16 mouse cellular contexts compared by ENCODE assay signal in the genomic region with DNA sequence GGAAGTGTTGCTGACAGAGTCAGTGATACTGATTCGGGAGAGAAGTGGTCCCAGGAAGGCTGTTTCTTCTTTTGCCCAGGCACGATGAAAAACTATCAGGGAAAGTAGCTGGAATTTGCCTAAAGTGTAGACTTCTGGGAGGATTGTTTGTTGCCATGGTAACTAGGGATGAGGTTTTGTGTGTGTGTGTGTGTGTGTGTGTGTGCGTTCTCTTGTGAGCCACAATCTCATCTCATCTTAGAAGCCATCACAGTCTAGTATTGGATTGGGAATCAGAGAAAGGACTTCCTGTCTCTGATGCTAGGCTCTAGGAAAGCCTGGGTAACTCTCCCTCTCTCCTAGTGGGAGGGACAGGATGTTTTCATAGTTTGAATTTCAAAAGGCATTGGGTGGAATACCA.
DNase-seq lines count a peak whose midpoint lies in the region; ATAC-seq and TF ChIP-seq lines count a peak whose summit lies in the region.
"Had no signal": no experiment of that assay in that cellular context is flagged by ENCODE, and none has a peak within 500 bp of the region (broad histone marks: within the 10 kb centered on the region; RNA-seq: fewer than 3 reads in every experiment).

No protein-coding gene starts in this region.

- H3K36me3 ChIP-seq in embryonic facial prominence, embryonic 11.5 days (replicated peaks; ENCODE audit: control insufficient read depth, insufficient read depth, low read depth, low read length), result no peaks in the 10 kb centered on the region
- H3K36me3 ChIP-seq in embryonic facial prominence, embryonic 10.5 days (replicated peaks), result no peaks in the 10 kb centered on the region
- no peaks in the 10 kb centered on the region for H3K36me3 ChIP-seq in lung, embryonic 14.5 days (ENCODE audit: insufficient read depth)
- H3K36me3 ChIP-seq in embryonic facial prominence, embryonic 13.5 days, result no peaks in the 10 kb centered on the region
- H3K36me3 ChIP-seq: limb, embryonic 10.5 days had no signal

- no peak overlapping the region for H3K4me2 ChIP-seq in embryonic facial prominence, embryonic 11.5 days (ENCODE audit: low read depth, low read length)
- no peak overlapping the region for H3K4me2 ChIP-seq in lung, embryonic 14.5 days
- no peak overlapping the region for H3K4me2 ChIP-seq in embryonic facial prominence, embryonic 13.5 days

- 57% methylated on average over 3 of the region's 3 CpGs for WGBS in embryonic facial prominence, embryonic 11.5 days
- WGBS in embryonic facial prominence, embryonic 10.5 days, result 67% methylated on average over 3 of the region's 3 CpGs
- 46% methylated on average over 3 of the region's 3 CpGs for WGBS in lung, embryonic 14.5 days
- 56% methylated on average over 3 of the region's 3 CpGs for WGBS in lung, adult 2 months
- 51% methylated on average over 3 of the region's 3 CpGs for WGBS in embryonic facial prominence, embryonic 13.5 days

- H3K4me1 ChIP-seq in embryonic facial prominence, embryonic 11.5 days (ENCODE audit: control insufficient read depth, insufficient read depth, low read length), result no peaks in the 10 kb centered on the region
- H3K4me1 ChIP-seq in embryonic facial prominence, embryonic 10.5 days, result peaks cover 4% of the 10 kb centered on the region; the same call in 1 of the 2 replicates
- no peaks in the 10 kb centered on the region for H3K4me1 ChIP-seq in lung, embryonic 14.5 days (ENCODE audit: insufficient read depth)
- H3K4me1 ChIP-seq in lung, adult 2 months (ENCODE audit: control insufficient read depth, insufficient read depth, low read length), result no peaks in the 10 kb centered on the region
- 0 out of 2 replicates have a peak, but pooled peaks cover 7% of the 10 kb centered on the region for H3K4me1 ChIP-seq in embryonic facial prominence, embryonic 13.5 days
- H3K4me1 ChIP-seq: limb, embryonic 10.5 days had no signal

- TF ChIP-seq POLR2A in lung, adult 2 months (IDR thresholded peaks at IDR 0.05; ENCODE audit: borderline replicate concordance, extremely low read depth, low read depth, low read length), result no peak

- H3K27ac ChIP-seq in embryonic facial prominence, embryonic 11.5 days (replicated peaks; ENCODE audit: low read depth, low read length), result no peak overlapping the region
- H3K27ac ChIP-seq in embryonic facial prominence, embryonic 10.5 days (replicated peaks), result no peak overlapping the region
- H3K27ac ChIP-seq in lung, embryonic 14.5 days (ENCODE audit: low read depth), result no peak overlapping the region
- 0 out of 2 replicates have a peak overlapping the region, but pooled peaks have one; percentile 17 for H3K27ac ChIP-seq in embryonic facial prominence, embryonic 13.5 days
- H3K27ac ChIP-seq: heart, adult 2 months; limb, embryonic 10.5 days; liver, embryonic 14.5 days had no signal

- no peaks in the 10 kb centered on the region for H3K9me3 ChIP-seq in embryonic facial prominence, embryonic 11.5 days (replicated peaks; ENCODE audit: control insufficient read depth, low read length)
- no peaks in the 10 kb centered on the region; the same call in 1 of the 2 replicates for H3K9me3 ChIP-seq in embryonic facial prominence, embryonic 10.5 days
- H3K9me3 ChIP-seq in lung, embryonic 14.5 days (ENCODE audit: low read depth, low read length), result no peaks in the 10 kb centered on the region
- no peaks in the 10 kb centered on the region for H3K9me3 ChIP-seq in embryonic facial prominence, embryonic 13.5 days
- H3K9me3 ChIP-seq: limb, embryonic 10.5 days had no signal

- no peak overlapping the region for H3K4me3 ChIP-seq in embryonic facial prominence, embryonic 11.5 days (ENCODE audit: low read depth, low read length)
- H3K4me3 ChIP-seq in embryonic facial prominence, embryonic 10.5 days, result no peak overlapping the region
- H3K4me3 ChIP-seq in lung, embryonic 14.5 days (ENCODE audit: low read depth, low read length), result no peak overlapping the region
- no peak overlapping the region for H3K4me3 ChIP-seq in lung, adult 2 months (replicated peaks; ENCODE audit: extremely low read depth, low read depth, low read length)
- H3K4me3 ChIP-seq in embryonic facial prominence, embryonic 13.5 days, result no peak overlapping the region
- H3K4me3 ChIP-seq: heart, adult 2 months; limb, embryonic 10.5 days; myocyte had no signal

- DNase-seq in embryonic facial prominence, embryonic 11.5 days (ENCODE audit: low spot score), result peak; percentile 21
- no peak for DNase-seq in embryonic facial prominence, embryonic 10.5 days (ENCODE audit: low spot score)
- DNase-seq in lung, embryonic 14.5 days, result peak; percentile 4
- DNase-seq in lung, adult 2 months, result no peak
- peak; percentile 11 for DNase-seq in ES-CJ7 (ENCODE audit: low read depth, low spot score)
- no peak for DNase-seq in layer of hippocampus, postnatal 36 days
- no peak for DNase-seq in left cerebral cortex, adult 9 months (ENCODE audit: low spot score in 2 of 2)
- DNase-seq: adrenal gland, postnatal 36 days; cerebellum, adult 11-12 months; heart, adult 2 months; kidney, postnatal 25 days had no signal

- H3K9ac ChIP-seq in embryonic facial prominence, embryonic 11.5 days (replicated peaks; ENCODE audit: low read length), result no peak overlapping the region
- H3K9ac ChIP-seq in lung, embryonic 14.5 days, result no peak overlapping the region
- no peak overlapping the region for H3K9ac ChIP-seq in embryonic facial prominence, embryonic 13.5 days
- H3K9ac ChIP-seq: liver, embryonic 14.5 days had no signal

- no peak for TF ChIP-seq CTCF in lung, embryonic 14.5 days (IDR thresholded peaks at IDR 0.05; ENCODE audit: low read depth)
- TF ChIP-seq CTCF in lung, adult 2 months (IDR thresholded peaks at IDR 0.05; ENCODE audit: insufficient read depth, low read length), result no peak

- no peaks in the 10 kb centered on the region for H3K27me3 ChIP-seq in embryonic facial prominence, embryonic 11.5 days (ENCODE audit: control insufficient read depth, insufficient read depth, low read length)
- H3K27me3 ChIP-seq in embryonic facial prominence, embryonic 10.5 days (replicated peaks; ENCODE audit: low read depth, poor library complexity, severe bottlenecking), result no peaks in the 10 kb centered on the region
- no peaks in the 10 kb centered on the region for H3K27me3 ChIP-seq in lung, embryonic 14.5 days (ENCODE audit: insufficient read depth, low read length)
- H3K27me3 ChIP-seq in embryonic facial prominence, embryonic 13.5 days, result no peaks in the 10 kb centered on the region

- ATAC-seq in embryonic facial prominence, embryonic 11.5 days (replicated peaks; ENCODE audit: insufficient number of reproducible peaks, low FRiP score, low TSS enrichment, low read depth), result no peak
- ATAC-seq in lung, embryonic 14.5 days (ENCODE audit: insufficient read depth), result no peak
- no peak for ATAC-seq in embryonic facial prominence, embryonic 13.5 days (ENCODE audit: insufficient number of reproducible peaks, insufficient read depth, low FRiP score, low TSS enrichment, low read depth)
- ATAC-seq: intestine, embryonic 16.5 days had no signal

Comparison
In these comparisons a context has a peak if more than half of its experiments do, and no peak if none do; other contexts are left out.
1. DNase-seq: peak in embryonic facial prominence, embryonic 11.5 days (single experiment), lung, embryonic 14.5 days (single experiment) and ES-CJ7 (single experiment); none in embryonic facial prominence, embryonic 10.5 days (single experiment), lung, adult 2 months (single experiment), layer of hippocampus, postnatal 36 days (0 of 2) and left cerebral cortex, adult 9 months (0 of 2).